Mouse (Mus musculus) ES-E14 (cell line): ENCODE results near the gene Hebp1.

Experiments used
- HCFC1 ChIP-seq: IDR thresholded peaks from 2 replicates; pipeline ENCODE4 v1.6.1; 2012; ENCODE audit warnings: low read length, inconsistent platforms, borderline replicate concordance; ENCODE audit not compliant: insufficient read depth
- ZC3H11A ChIP-seq: IDR thresholded peaks from 2 replicates; pipeline ENCODE4 v1.6.1; 2012; ENCODE audit warnings: low read depth, mild to moderate bottlenecking, inconsistent platforms, low read length, borderline replicate concordance

DNA sequence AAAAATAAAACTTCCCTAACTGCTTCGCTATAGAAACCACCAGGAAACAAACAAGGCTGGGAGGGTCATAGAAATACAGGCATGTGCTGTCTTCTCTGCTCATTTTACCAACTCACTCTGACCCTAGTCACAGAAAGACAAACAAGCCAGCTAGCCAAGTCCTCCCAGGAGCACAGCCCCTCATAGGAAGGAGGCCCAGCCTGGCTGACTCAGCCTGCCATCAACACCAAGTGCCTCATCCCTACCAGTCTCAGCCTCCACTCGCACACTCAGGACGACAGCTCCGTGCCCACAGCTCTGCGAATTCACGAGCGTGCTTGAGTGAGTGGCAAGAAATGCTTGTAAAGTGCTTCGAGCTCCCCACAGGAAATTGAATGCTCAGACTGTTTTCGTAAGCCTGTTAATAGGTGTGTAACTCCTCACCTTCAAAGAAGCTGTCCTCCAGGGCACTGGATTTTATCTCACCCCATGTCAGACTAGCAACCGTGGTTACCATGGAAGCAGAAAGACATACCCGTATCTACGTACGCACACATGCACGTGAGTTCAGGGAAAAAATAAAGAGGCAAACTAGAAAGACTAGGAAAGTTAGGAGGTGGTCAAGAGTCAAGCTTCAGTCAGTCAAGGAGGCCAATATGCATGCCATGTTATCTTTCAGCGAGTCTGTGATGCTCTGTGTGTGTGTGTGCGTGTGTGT lies 56.2 kb downstream of the Hebp1 start:
- TF ChIP-seq ZC3H11A (no peak), HCFC1 (no peak)
